Mouse (Mus musculus): ENCODE results near the gene P2rx2. TPM values are rescaled to one million over a fixed set of nuclear protein-coding genes. Genes with fewer than 3 reads are reported as not detected.

P2rx2 gene
- 20.4 and 21.6 TPM in 2 replicates for polyA plus RNA-seq (2012; rRNA removed)

GRCm38 (mm10) chr5:110342648-110343284 is at the start of gene P2rx2:
Gene P2rx2, minus strand, starts transcription at chr5:110343212.

GRCm38 (mm10) chr5:110344524-110344923 is 1.5 kb upstream of the P2rx2 start, which contains the start of gene Lrcol1:
Gene Lrcol1, plus strand, starts transcription at chr5:110344730.

Other genes starting within 250 kb of the P2rx2 start
- 0.67 and 0.71 TPM in 2 replicates for gene Gm35315, start 248.8 kb downstream of the P2rx2 start, polyA plus RNA-seq (2012; rRNA removed)
- gene Plcxd1, start 243.2 kb downstream of the P2rx2 start, polyA plus RNA-seq (2012; rRNA removed), result 8.8 and 9.1 TPM in 2 replicates
- 220 and 234 TPM in 2 replicates for gene Gtpbp6, start 235.0 kb downstream of the P2rx2 start, polyA plus RNA-seq (2012; rRNA removed)
- 9.3 and 9.8 TPM in 2 replicates for gene Zfp605, start 233.1 kb downstream of the P2rx2 start, polyA plus RNA-seq (2012; rRNA removed)
- gene Chfr, start 207.4 kb downstream of the P2rx2 start, polyA plus RNA-seq (2012; rRNA removed), result 105 and 112 TPM in 2 replicates
- 18.7 and 20.3 TPM in 2 replicates for gene Golga3, start 166.5 kb downstream of the P2rx2 start, polyA plus RNA-seq (2012; rRNA removed)
- 17.2 and 19.1 TPM in 2 replicates for gene Ankle2, start 112.2 kb downstream of the P2rx2 start, polyA plus RNA-seq (2012; rRNA removed)
- gene Pgam5, start 73.3 kb downstream of the P2rx2 start, polyA plus RNA-seq (2012; rRNA removed), result 56.2 and 59.1 TPM in 2 replicates
- 5.2 and 6.8 TPM in 2 replicates for gene Pxmp2, start 57.0 kb downstream of the P2rx2 start, polyA plus RNA-seq (2012; rRNA removed)
- gene Pole, start 56.9 kb downstream of the P2rx2 start, polyA plus RNA-seq (2012; rRNA removed), result 7.8 and 8.8 TPM in 2 replicates
- not detected in 2 replicates for gene Lrcol1, start 1.5 kb upstream of the P2rx2 start, polyA plus RNA-seq (2012; rRNA removed)
- gene Fbrsl1, start 105.3 kb upstream of the P2rx2 start, polyA plus RNA-seq (2012; rRNA removed), result 35.2 and 42.5 TPM in 2 replicates
- 38.9 and 41.5 TPM in 2 replicates for gene Galnt9, start 201.1 kb upstream of the P2rx2 start, polyA plus RNA-seq (2012; rRNA removed)